Mouse (Mus musculus) midbrain, embryonic 15.5 days (tissue): ENCODE data around the gene Brox. TPM values are rescaled to one million over a fixed set of nuclear protein-coding genes. Genes with fewer than 3 reads are reported as not detected.

Source experiments
- ATAC-seq: fragments of 200-750 bp; cut with Nextera tagmentation; replicated peaks from 2 replicates; pipeline ENCODE4 v1.8.0; 2017; ENCODE audit warnings: moderate TSS enrichment
- H3K27ac ChIP-seq: fragments of 300-500 bp; sonication (generic); 2 replicates; pipeline ENCODE4 v1.5.1; 2015; ENCODE audit warnings: mild to moderate bottlenecking, inconsistent platforms
- H3K27me3 ChIP-seq: fragments of 300-500 bp; sonication (generic); replicated peaks from 2 replicates; pipeline ENCODE4 v1.6.1; 2015; ENCODE audit warnings: inconsistent platforms
- H3K36me3 ChIP-seq: fragments of 300-500 bp; sonication (generic); replicated peaks from 2 replicates; pipeline ENCODE4 v1.6.1; 2015; ENCODE audit warnings: inconsistent platforms
- H3K4me1 ChIP-seq: fragments of 300-500 bp; sonication (generic); 2 replicates; pipeline ENCODE4 v1.6.1; 2015; ENCODE audit warnings: inconsistent platforms
- H3K4me2 ChIP-seq: fragments of 300-500 bp; sonication (generic); 2 replicates; pipeline ENCODE4 v1.6.1; 2015; ENCODE audit warnings: inconsistent platforms, mild to moderate bottlenecking, moderate library complexity
- H3K4me3 ChIP-seq: fragments of 300-500 bp; sonication (generic); 2 replicates; pipeline ENCODE4 v1.5.1; 2015; ENCODE audit warnings: mild to moderate bottlenecking, inconsistent platforms
- H3K9ac ChIP-seq: fragments of 300-500 bp; sonication (generic); 2 replicates; pipeline ENCODE4 v1.6.1; 2015; ENCODE audit warnings: mild to moderate bottlenecking, inconsistent platforms
- H3K9me3 ChIP-seq: fragments of 300-500 bp; sonication (generic); 2 replicates; pipeline ENCODE4 v1.6.1; 2016; ENCODE audit warnings: inconsistent platforms
- WGBS: fragments of 180-500 bp; shearing (Covaris S2); methylation state at CpG from one replicate; pipeline ENCODE4 v1.1.7; 2015; ENCODE audit warnings: mixed read lengths; 5-methylcytosine and 5-hydroxymethylcytosine counted together
- polyA plus RNA-seq: library from polyadenylated mRNA; unstranded; fragments of >200 nt; fragmentation: Nextera tagmentation; extraction: Ambion mirVana; gene quantifications from 2 replicates; pipeline ENCODE4 v1.2.1, GENCODE M21; 2015

Brox gene
- polyA plus RNA-seq, 1 experiment from 2014 or later = 106 TPM

- H3K4me2 ChIP-seq = no peak overlapping the region
- H3K27me3 ChIP-seq = no peaks in the 10 kb centered on the region
- H3K9me3 ChIP-seq = no peaks in the 10 kb centered on the region
- no peak for ATAC-seq
- 86% methylated on average over 1 of the region's 1 CpGs for WGBS
- no peaks in the 10 kb centered on the region for H3K4me1 ChIP-seq
- H3K9ac ChIP-seq = no peak overlapping the region
- no peak overlapping the region for H3K4me3 ChIP-seq
- peaks cover 11% of the 10 kb centered on the region for H3K36me3 ChIP-seq
- H3K27ac ChIP-seq = no peak overlapping the region
Observed at GRCm38 (mm10) chr1:183308476-183308875, 11.4 kb upstream of the Brox start.

- no peak for ATAC-seq
- no peak overlapping the region for H3K4me2 ChIP-seq
- H3K9ac ChIP-seq = no peak overlapping the region
- no peak overlapping the region for H3K27ac ChIP-seq
- no peak overlapping the region for H3K4me3 ChIP-seq
- no peaks in the 10 kb centered on the region for H3K9me3 ChIP-seq
- no peaks in the 10 kb centered on the region for H3K27me3 ChIP-seq
- peaks cover 7% of the 10 kb centered on the region; the same call in 1 of the 2 replicates for H3K36me3 ChIP-seq
- no peaks in the 10 kb centered on the region for H3K4me1 ChIP-seq
- 91% methylated on average over 3 of the region's 3 CpGs for WGBS
Observed at GRCm38 (mm10) chr1:183307555-183307954, 10.5 kb upstream of the Brox start.

- no peak overlapping the region for H3K27ac ChIP-seq
- no peaks in the 10 kb centered on the region for H3K9me3 ChIP-seq
- no peak overlapping the region for H3K4me2 ChIP-seq
- no peak for ATAC-seq
- H3K4me3 ChIP-seq = no peak overlapping the region
- WGBS = 87% methylated on average over 6 of the region's 6 CpGs
- H3K9ac ChIP-seq = no peak overlapping the region
- no peaks in the 10 kb centered on the region for H3K27me3 ChIP-seq
- H3K4me1 ChIP-seq = 0 out of 2 replicates have a peak, but pooled peaks cover 4% of the 10 kb centered on the region
- no peaks in the 10 kb centered on the region for H3K36me3 ChIP-seq
Observed at GRCm38 (mm10) chr1:183299161-183299560, 2.1 kb upstream of the Brox start.

GRCm38 (mm10) chr1:183297886-183298489, 919 bp upstream of the Brox start:
- H3K4me2 ChIP-seq = peak overlapping the region; percentile 57
- no peaks in the 10 kb centered on the region for H3K9me3 ChIP-seq
- H3K9ac ChIP-seq = peak overlapping the region; percentile 33; the same call in 1 of the 2 replicates
- WGBS = under 1% methylated on average over 20 of the region's 20 CpGs
- H3K4me1 ChIP-seq = 0 out of 2 replicates have a peak, but pooled peaks cover 4% of the 10 kb centered on the region
- no peaks in the 10 kb centered on the region for H3K27me3 ChIP-seq
- no peaks in the 10 kb centered on the region; the same call in 1 of the 2 replicates for H3K36me3 ChIP-seq
- H3K27ac ChIP-seq = peak overlapping the region; percentile 84; the same call in 1 of the 2 replicates
- H3K4me3 ChIP-seq = peak overlapping the region; percentile 49
- no peak for ATAC-seq

- peak overlapping the region; percentile 84 for H3K27ac ChIP-seq
- no peak for ATAC-seq
Observed at GRCm38 (mm10) chr1:183297473-183297885, 410 bp upstream of the Brox start.

DNA sequence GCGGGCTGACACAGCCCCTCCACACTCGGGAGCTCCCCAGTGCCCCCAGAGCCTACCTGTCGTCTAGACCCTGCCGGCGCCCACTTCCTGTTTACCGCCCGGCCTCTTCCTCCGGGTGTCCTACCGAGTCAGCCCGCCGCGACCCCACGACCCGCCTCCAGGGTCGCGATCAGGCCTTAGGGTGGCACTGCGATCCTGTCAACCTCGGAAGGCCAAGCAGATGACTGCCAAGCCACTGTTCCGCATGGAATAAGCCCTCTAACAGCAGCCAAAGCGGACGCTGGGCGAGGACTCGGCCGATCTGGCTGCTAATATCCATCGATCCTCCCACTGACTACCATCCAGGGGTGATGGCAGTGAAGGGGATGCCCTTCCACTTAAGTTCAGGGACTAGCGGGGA, 604 bp downstream of the Brox start, which contains the start of gene Aida:
Aida (plus strand) TSS at position 126 of the 400 bp plus-strand sequence.
- Histone ChIP-seq H3K9me3 (no peaks in the 10 kb centered on the region), H3K4me3 (peak within 1 kb of the TSS; percentile 49), H3K9ac (peak within 1 kb of the TSS; percentile 54), H3K4me1 (0 out of 2 replicates have a peak, but pooled peaks cover 4% of the 10 kb centered on the region), H3K27me3 (no peaks in the 10 kb centered on the region), H3K4me2 (peak within 1 kb of the TSS; percentile 57), H3K27ac (peak within 1 kb of the TSS; percentile 84), H3K36me3 (no peaks in the 10 kb centered on the region; the same call in 1 of the 2 replicates)
- peak; percentile 57 for ATAC-seq
- under 1% methylated on average over 26 of the region's 26 CpGs for WGBS

More at GRCm38 (mm10) chr1:183297473-183297885, 410 bp upstream of the Brox start:
- peak overlapping the region; percentile 33; the same call in 1 of the 2 replicates for H3K9ac ChIP-seq
- no peaks in the 10 kb centered on the region; the same call in 1 of the 2 replicates for H3K36me3 ChIP-seq
- WGBS = under 1% methylated on average over 29 of the region's 30 CpGs
- H3K27me3 ChIP-seq = no peaks in the 10 kb centered on the region
- H3K4me3 ChIP-seq = peak overlapping the region; percentile 49
- H3K4me1 ChIP-seq = 0 out of 2 replicates have a peak, but pooled peaks cover 4% of the 10 kb centered on the region
- peak overlapping the region; percentile 57 for H3K4me2 ChIP-seq
- no peaks in the 10 kb centered on the region for H3K9me3 ChIP-seq

DNA sequence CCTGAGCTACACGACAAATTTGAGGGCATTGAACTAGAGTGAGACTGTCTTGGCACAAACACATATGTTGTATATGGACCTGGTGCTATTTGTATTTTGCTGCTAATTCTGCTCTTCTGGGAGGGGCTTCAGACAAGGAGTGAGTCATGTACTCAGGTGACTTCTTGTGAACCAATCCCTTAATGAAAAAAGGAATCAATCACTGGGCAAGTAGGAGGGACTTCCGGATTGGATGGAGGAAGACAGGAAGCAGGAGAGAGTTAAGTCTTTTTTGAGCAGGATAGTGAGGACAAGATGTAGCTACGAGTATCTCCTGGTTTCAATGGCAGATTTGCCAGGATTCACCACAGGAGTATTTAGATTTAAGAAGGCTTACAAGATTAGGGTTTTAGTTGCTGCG, 7.5 kb downstream of the Brox start:
- Histone ChIP-seq H3K4me1 (no peaks in the 10 kb centered on the region), H3K27ac (no peak overlapping the region), H3K27me3 (no peaks in the 10 kb centered on the region), H3K4me2 (no peak overlapping the region), H3K4me3 (no peak overlapping the region), H3K9me3 (no peaks in the 10 kb centered on the region), H3K36me3 (peaks cover 56% of the 10 kb centered on the region), H3K9ac (no peak overlapping the region)
- 92% methylated on average over 4 of the region's 4 CpGs for WGBS
- ATAC-seq = no peak

- Histone ChIP-seq H3K4me1 (no peaks in the 10 kb centered on the region), H3K36me3 (peaks cover 65% of the 10 kb centered on the region), H3K4me3 (no peak overlapping the region), H3K27me3 (no peaks in the 10 kb centered on the region), H3K4me2 (no peak overlapping the region), H3K9me3 (no peaks in the 10 kb centered on the region), H3K9ac (no peak overlapping the region), H3K27ac (no peak overlapping the region)
- whole genome bisulfite sequencing = 86% methylated on average over 3 of the region's 3 CpGs
- ATAC-seq = no peak
Observed at GRCm38 (mm10) chr1:183288351-183288750, 8.7 kb downstream of the Brox start.

- Histone ChIP-seq H3K9ac (no peak overlapping the region), H3K36me3 (peaks cover 21% of the 10 kb centered on the region), H3K4me2 (no peak overlapping the region), H3K27ac (no peak overlapping the region), H3K9me3 (no peaks in the 10 kb centered on the region), H3K27me3 (no peaks in the 10 kb centered on the region), H3K4me3 (no peak overlapping the region), H3K4me1 (no peaks in the 10 kb centered on the region)
- no peak for ATAC-seq
- 84% methylated on average over 5 of the region's 5 CpGs for WGBS
Observed at GRCm38 (mm10) chr1:183275763-183276162, 21.3 kb downstream of the Brox start.

- H3K4me1 ChIP-seq = no peaks in the 10 kb centered on the region
- no peak overlapping the region for H3K4me2 ChIP-seq
- no peak overlapping the region for H3K4me3 ChIP-seq
- H3K9me3 ChIP-seq = no peaks in the 10 kb centered on the region
- no peak overlapping the region for H3K27ac ChIP-seq
- no peak for ATAC-seq
- H3K9ac ChIP-seq = no peak overlapping the region
- no peaks in the 10 kb centered on the region for H3K27me3 ChIP-seq
- H3K36me3 ChIP-seq = peaks cover 8% of the 10 kb centered on the region
- WGBS = 72% methylated on average over 3 of the region's 3 CpGs
Observed at GRCm38 (mm10) chr1:183274385-183274784, 22.7 kb downstream of the Brox start.

GRCm38 (mm10) chr1:183272867-183273818, 23.9 kb downstream of the Brox start:
- Histone ChIP-seq H3K4me2 (no peak overlapping the region), H3K36me3 (no peaks in the 10 kb centered on the region; the same call in 1 of the 2 replicates), H3K27ac (no peak overlapping the region), H3K4me1 (no peaks in the 10 kb centered on the region), H3K27me3 (no peaks in the 10 kb centered on the region), H3K9ac (no peak overlapping the region), H3K4me3 (no peak overlapping the region), H3K9me3 (no peaks in the 10 kb centered on the region)
- ATAC-seq = no peak
- WGBS = 63% methylated on average over 10 of the region's 10 CpGs

DNA sequence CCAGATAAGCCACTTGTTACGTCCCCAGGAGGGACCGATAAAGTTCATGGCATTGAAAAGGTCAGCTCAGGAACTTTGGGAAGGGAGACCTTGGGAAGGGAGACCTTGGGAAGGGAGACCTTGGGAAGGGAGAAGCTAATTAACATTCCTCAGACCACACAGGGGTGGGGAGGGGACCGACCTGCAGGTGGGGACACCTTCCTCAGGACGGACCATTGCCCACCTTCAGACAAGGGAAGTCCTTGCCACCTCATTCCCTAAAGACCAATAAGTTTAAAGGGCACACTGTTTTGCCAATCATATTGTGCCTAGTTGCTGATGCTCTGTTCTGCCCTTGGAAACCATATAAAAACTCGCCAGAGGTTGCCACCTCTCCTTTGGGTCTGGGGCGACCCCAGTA, 29.4 kb downstream of the Brox start:
- H3K4me3 ChIP-seq = no peak overlapping the region
- 74% methylated on average over 6 of the region's 6 CpGs for WGBS
- no peaks in the 10 kb centered on the region for H3K4me1 ChIP-seq
- no peak for ATAC-seq
- H3K27ac ChIP-seq = no peak overlapping the region
- no peaks in the 10 kb centered on the region for H3K9me3 ChIP-seq
- no peak overlapping the region for H3K4me2 ChIP-seq
- H3K27me3 ChIP-seq = no peaks in the 10 kb centered on the region
- H3K36me3 ChIP-seq = no peaks in the 10 kb centered on the region
- H3K9ac ChIP-seq = no peak overlapping the region
